Mouse (Mus musculus) limb, embryonic 15.5 days (tissue): Measurements from ENCODE around the gene Nfatc2. TPM values are rescaled to one million over a fixed set of nuclear protein-coding genes. Genes with fewer than 3 reads are reported as not detected.

Experiments
- ATAC-seq: fragments of 200-750 bp; cut with Nextera tagmentation; 2 replicates; pipeline ENCODE4 v1.8.0; 2017; ENCODE audit warnings: low read depth, moderate TSS enrichment; ENCODE audit not compliant: insufficient number of reproducible peaks, low FRiP score, low TSS enrichment
- H3K27ac ChIP-seq: fragments of 300-500 bp; sonication (generic); 2 replicates; pipeline ENCODE4 v1.5.1; 2015; ENCODE audit warnings: moderate library complexity, mild to moderate bottlenecking, inconsistent platforms
- H3K27me3 ChIP-seq: fragments of 300-500 bp; sonication (generic); 2 replicates; pipeline ENCODE4 v1.6.1; 2015; ENCODE audit warnings: inconsistent platforms
- H3K36me3 ChIP-seq: fragments of 300-500 bp; sonication (generic); 2 replicates; pipeline ENCODE4 v1.6.1; 2015; ENCODE audit warnings: inconsistent platforms
- H3K4me1 ChIP-seq: fragments of 300-500 bp; sonication (generic); 2 replicates; pipeline ENCODE4 v1.6.1; 2015; ENCODE audit warnings: inconsistent platforms
- H3K4me2 ChIP-seq: fragments of 300-500 bp; sonication (generic); 2 replicates; pipeline ENCODE4 v1.6.1; 2015; ENCODE audit warnings: mild to moderate bottlenecking, inconsistent platforms
- H3K4me3 ChIP-seq: fragments of 300-500 bp; sonication (generic); 2 replicates; pipeline ENCODE4 v1.5.1; 2015; ENCODE audit warnings: mild to moderate bottlenecking, inconsistent platforms
- H3K9ac ChIP-seq: fragments of 300-500 bp; sonication (generic); 2 replicates; pipeline ENCODE4 v1.6.1; 2015; ENCODE audit warnings: inconsistent platforms
- H3K9me3 ChIP-seq: fragments of 300-500 bp; sonication (generic); 2 replicates; pipeline ENCODE4 v1.6.1; 2016; ENCODE audit warnings: inconsistent platforms
- WGBS: fragments of 180-500 bp; shearing (Covaris S2); methylation state at CpG from one replicate; pipeline ENCODE4 v1.1.7; 2015; 5-methylcytosine and 5-hydroxymethylcytosine counted together
- polyA plus RNA-seq: library from polyadenylated mRNA; unstranded; fragments of >200 nt; fragmentation: Nextera tagmentation; extraction: Ambion mirVana; gene quantifications from 2 replicates; pipeline ENCODE4 v1.2.1, GENCODE M21; 2015

Gene Nfatc2
- polyA plus RNA-seq, 1 experiment from 2014 or later = 6.2 TPM

GRCm38 (mm10) chr2:168504431-168505182 lies 96.8 kb downstream of the Nfatc2 start:
- Histone ChIP-seq H3K36me3 (peaks cover 3% of the 10 kb centered on the region; the same call in 1 of the 2 replicates), H3K4me1 (peaks cover 17% of the 10 kb centered on the region), H3K9me3 (no peaks in the 10 kb centered on the region), H3K9ac (no peak overlapping the region), H3K4me3 (no peak overlapping the region), H3K27ac (0 out of 2 replicates have a peak overlapping the region, but pooled peaks have one; percentile 27), H3K27me3 (no peaks in the 10 kb centered on the region), H3K4me2 (no peak overlapping the region)
- 79% methylated on average over 27 of the region's 27 CpGs for WGBS
- ATAC-seq = no peak

GRCm38 (mm10) chr2:168503735-168504134 lies 97.7 kb downstream of the Nfatc2 start:
- no peak overlapping the region for H3K9ac ChIP-seq
- H3K4me3 ChIP-seq = no peak overlapping the region
- no peaks in the 10 kb centered on the region for H3K27me3 ChIP-seq
- WGBS = 59% methylated on average over 6 of the region's 6 CpGs
- no peak overlapping the region for H3K4me2 ChIP-seq
- peak; percentile 30; the same call in 1 of the 2 replicates for ATAC-seq
- peaks cover 11% of the 10 kb centered on the region for H3K4me1 ChIP-seq
- H3K27ac ChIP-seq = no peak overlapping the region
- H3K9me3 ChIP-seq = no peaks in the 10 kb centered on the region
- peaks cover 3% of the 10 kb centered on the region; the same call in 1 of the 2 replicates for H3K36me3 ChIP-seq

- ATAC-seq = no peak
- H3K27me3 ChIP-seq = no peaks in the 10 kb centered on the region
- H3K9me3 ChIP-seq = no peaks in the 10 kb centered on the region
- no peak overlapping the region for H3K27ac ChIP-seq
- WGBS = 78% methylated on average over 6 of the region's 6 CpGs
- H3K9ac ChIP-seq = 0 out of 2 replicates have a peak overlapping the region, but pooled peaks have one; percentile 7
- no peak overlapping the region for H3K4me2 ChIP-seq
- H3K36me3 ChIP-seq = peaks cover 3% of the 10 kb centered on the region; the same call in 1 of the 2 replicates
- no peak overlapping the region for H3K4me3 ChIP-seq
- peaks cover 11% of the 10 kb centered on the region for H3K4me1 ChIP-seq
Measured at GRCm38 (mm10) chr2:168500750-168501149, 100.7 kb downstream of the Nfatc2 start.

- Histone ChIP-seq H3K36me3 (peaks cover 3% of the 10 kb centered on the region; the same call in 1 of the 2 replicates), H3K27me3 (no peaks in the 10 kb centered on the region), H3K4me3 (no peak overlapping the region), H3K4me1 (peaks cover 11% of the 10 kb centered on the region), H3K27ac (no peak overlapping the region), H3K4me2 (no peak overlapping the region), H3K9ac (0 out of 2 replicates have a peak overlapping the region, but pooled peaks have one; percentile 7), H3K9me3 (no peaks in the 10 kb centered on the region)
- WGBS = 57% methylated on average over 6 of the region's 6 CpGs
- ATAC-seq = no peak
Measured at GRCm38 (mm10) chr2:168500244-168500643, 101.2 kb downstream of the Nfatc2 start.

GRCm38 (mm10) chr2:168491791-168492190 lies 109.7 kb downstream of the Nfatc2 start:
- Histone ChIP-seq H3K4me3 (no peak overlapping the region), H3K9me3 (no peaks in the 10 kb centered on the region), H3K4me2 (no peak overlapping the region), H3K27ac (no peak overlapping the region), H3K36me3 (no peaks in the 10 kb centered on the region; the same call in 1 of the 2 replicates), H3K4me1 (0 out of 2 replicates have a peak, but pooled peaks cover 3% of the 10 kb centered on the region), H3K27me3 (no peaks in the 10 kb centered on the region), H3K9ac (no peak overlapping the region)
- 65% methylated on average over 7 of the region's 7 CpGs for whole genome bisulfite sequencing
- no peak for ATAC-seq

GRCm38 (mm10) chr2:168489953-168490352 lies 111.5 kb downstream of the Nfatc2 start:
- no peaks in the 10 kb centered on the region; the same call in 1 of the 2 replicates for H3K36me3 ChIP-seq
- no peak overlapping the region for H3K27ac ChIP-seq
- H3K27me3 ChIP-seq = no peaks in the 10 kb centered on the region
- WGBS = 90% methylated on average over 13 of the region's 13 CpGs
- 0 out of 2 replicates have a peak, but pooled peaks cover 3% of the 10 kb centered on the region for H3K4me1 ChIP-seq
- H3K4me2 ChIP-seq = no peak overlapping the region
- no peak for ATAC-seq
- H3K9me3 ChIP-seq = no peaks in the 10 kb centered on the region
- no peak overlapping the region for H3K9ac ChIP-seq
- no peak overlapping the region for H3K4me3 ChIP-seq

GRCm38 (mm10) chr2:168488158-168488925 lies 113.1 kb downstream of the Nfatc2 start:
- 0 out of 2 replicates have a peak, but pooled peaks cover 3% of the 10 kb centered on the region for H3K4me1 ChIP-seq

GRCm38 (mm10) chr2:168481121-168481520 lies 120.3 kb downstream of the Nfatc2 start:
- no peak overlapping the region for H3K4me3 ChIP-seq
- peaks cover 19% of the 10 kb centered on the region for H3K4me1 ChIP-seq
- H3K9ac ChIP-seq = no peak overlapping the region
- H3K27ac ChIP-seq = no peak overlapping the region
- no peak for ATAC-seq
- no peaks in the 10 kb centered on the region for H3K9me3 ChIP-seq
- H3K27me3 ChIP-seq = 0 out of 2 replicates have a peak, but pooled peaks cover 5% of the 10 kb centered on the region
- 85% methylated on average over 14 of the region's 14 CpGs for WGBS
- H3K4me2 ChIP-seq = no peak overlapping the region
- H3K36me3 ChIP-seq = no peaks in the 10 kb centered on the region

More at GRCm38 (mm10) chr2:168488158-168488925, 113.1 kb downstream of the Nfatc2 start:
- Histone ChIP-seq H3K9ac (no peak overlapping the region), H3K27me3 (no peaks in the 10 kb centered on the region), H3K4me2 (no peak overlapping the region), H3K4me3 (no peak overlapping the region), H3K9me3 (no peaks in the 10 kb centered on the region), H3K27ac (no peak overlapping the region), H3K36me3 (no peaks in the 10 kb centered on the region; the same call in 1 of the 2 replicates)
- 70% methylated on average over 11 of the region's 11 CpGs for WGBS
- no peak for ATAC-seq

GRCm38 (mm10) chr2:168480692-168481091 lies 120.8 kb downstream of the Nfatc2 start:
- no peaks in the 10 kb centered on the region for H3K9me3 ChIP-seq
- ATAC-seq = no peak
- no peak overlapping the region for H3K27ac ChIP-seq
- no peak overlapping the region for H3K4me2 ChIP-seq
- peaks cover 19% of the 10 kb centered on the region for H3K4me1 ChIP-seq
- no peak overlapping the region for H3K9ac ChIP-seq
- 0 out of 2 replicates have a peak, but pooled peaks cover 5% of the 10 kb centered on the region for H3K27me3 ChIP-seq
- no peaks in the 10 kb centered on the region for H3K36me3 ChIP-seq
- no peak overlapping the region for H3K4me3 ChIP-seq
- 49% methylated on average over 6 of the region's 6 CpGs for WGBS

- Histone ChIP-seq H3K36me3 (no peaks in the 10 kb centered on the region), H3K27me3 (0 out of 2 replicates have a peak, but pooled peaks cover 5% of the 10 kb centered on the region), H3K9ac (no peak overlapping the region), H3K27ac (no peak overlapping the region), H3K9me3 (no peaks in the 10 kb centered on the region), H3K4me1 (peaks cover 19% of the 10 kb centered on the region), H3K4me3 (no peak overlapping the region), H3K4me2 (no peak overlapping the region)
- WGBS = 81% methylated on average over 15 of the region's 15 CpGs
- ATAC-seq = no peak
Measured at GRCm38 (mm10) chr2:168479930-168480329, 121.5 kb downstream of the Nfatc2 start.

- H3K27ac ChIP-seq = no peak overlapping the region; the same call in 1 of the 2 replicates
- 43% methylated on average over 7 of the region's 7 CpGs for WGBS
Measured at GRCm38 (mm10) chr2:168478431-168478830, 123.0 kb downstream of the Nfatc2 start.

More at GRCm38 (mm10) chr2:168478431-168478830, 123.0 kb downstream of the Nfatc2 start:
- no peak overlapping the region for H3K4me2 ChIP-seq
- H3K9me3 ChIP-seq = no peaks in the 10 kb centered on the region
- H3K36me3 ChIP-seq = no peaks in the 10 kb centered on the region
- no peak for ATAC-seq
- no peak overlapping the region for H3K9ac ChIP-seq
- peaks cover 33% of the 10 kb centered on the region for H3K4me1 ChIP-seq
- 0 out of 2 replicates have a peak, but pooled peaks cover 5% of the 10 kb centered on the region for H3K27me3 ChIP-seq
- no peak overlapping the region for H3K4me3 ChIP-seq
